Mouse (Mus musculus): ENCODE measurements around the gene Macc1. TPM values are rescaled to one million over a fixed set of nuclear protein-coding genes. Genes with fewer than 3 reads are reported as not detected.

Macc1 gene
- polyA plus RNA-seq, 1 experiment from 2014 or later, result 0.43 TPM

DNA sequence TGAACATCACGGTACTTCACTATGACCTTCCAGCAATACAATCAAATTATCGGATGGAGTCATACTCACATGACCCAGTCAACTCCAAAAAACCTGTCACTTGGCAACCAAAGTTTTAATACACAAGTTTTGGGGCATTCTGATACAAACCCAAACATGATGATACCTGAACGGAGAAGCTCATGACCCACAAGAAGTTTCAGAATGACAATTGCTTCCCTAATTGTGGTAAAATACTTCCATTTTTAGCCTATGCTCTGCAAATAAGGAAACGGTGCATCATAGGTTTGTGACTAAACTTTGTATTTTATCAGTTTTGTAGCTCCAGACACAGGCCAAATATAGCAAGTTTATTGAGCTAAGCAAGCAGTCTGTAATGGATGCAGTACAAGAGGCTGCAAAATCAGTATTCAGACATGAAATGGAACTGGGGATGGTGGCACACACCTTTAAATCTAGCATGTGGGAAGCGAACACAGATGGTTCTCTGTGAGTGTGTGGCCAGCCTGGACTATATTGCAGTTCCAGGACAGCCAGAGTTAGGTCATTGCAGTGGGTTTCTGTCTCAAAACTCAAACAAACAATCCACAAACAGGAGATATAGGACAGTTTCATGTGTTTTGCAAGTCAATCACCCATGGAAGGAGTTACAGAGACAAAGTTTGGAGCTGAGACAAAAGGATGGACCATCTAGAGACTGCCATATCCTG is 170.0 kb downstream of the Macc1 start:
- Histone ChIP-seq H3K9me3 (ENCODE audit: control insufficient read depth) (no peaks in the 10 kb centered on the region), H3K27me3 (replicated peaks; ENCODE audit: control insufficient read depth, insufficient read depth, low read length) (no peaks in the 10 kb centered on the region), H3K4me1 (replicated peaks; ENCODE audit: control insufficient read depth, insufficient read depth, low read length) (no peaks in the 10 kb centered on the region), H3K27ac (ENCODE audit: low read depth, low read length) (no peak overlapping the region), H3K9ac (ENCODE audit: low read depth, low read length) (no peak overlapping the region), H3K4me3 (ENCODE audit: low read depth, low read length) (no peak overlapping the region), H3K4me2 (replicated peaks; ENCODE audit: low read depth) (no peak overlapping the region), H3K36me3 (ENCODE audit: control insufficient read depth, insufficient read depth) (no peaks in the 10 kb centered on the region)
- no peak for TF ChIP-seq CTCF (IDR thresholded peaks at IDR 0.05; ENCODE audit: low read depth)
- 82% methylated on average over 5 of the region's 5 CpGs for WGBS
- no peak for ATAC-seq

DNA sequence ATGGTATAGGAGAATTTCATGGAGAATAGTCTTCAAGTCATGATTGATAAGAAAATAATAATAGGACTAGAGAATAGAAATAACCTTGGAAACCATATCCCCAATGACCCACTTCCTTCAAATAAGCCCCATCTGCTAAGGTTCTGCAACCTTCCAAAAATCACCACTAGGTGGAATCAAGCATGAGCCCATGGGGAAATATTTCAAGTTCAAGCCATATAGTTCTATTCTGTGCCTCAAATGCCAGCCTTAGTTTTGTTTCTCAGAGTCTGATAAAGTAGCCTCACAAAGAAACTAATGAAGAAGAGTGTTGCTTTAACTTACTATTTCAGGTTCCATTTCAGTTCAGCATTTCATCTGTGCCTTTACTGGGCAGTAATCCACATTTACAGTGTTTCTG is 197.1 kb downstream of the Macc1 start:
- ATAC-seq, result no peak
- H3K4me3 ChIP-seq (ENCODE audit: low read depth, low read length), result no peak overlapping the region

More for the DNA sequence above, 197.1 kb downstream of the Macc1 start:
- Histone ChIP-seq H3K9me3 (ENCODE audit: control insufficient read depth) (no peaks in the 10 kb centered on the region), H3K27ac (ENCODE audit: low read depth, low read length) (no peak overlapping the region), H3K36me3 (ENCODE audit: control insufficient read depth, insufficient read depth) (no peaks in the 10 kb centered on the region), H3K9ac (ENCODE audit: low read depth, low read length) (no peak overlapping the region), H3K4me2 (replicated peaks; ENCODE audit: low read depth) (no peak overlapping the region), H3K4me1 (replicated peaks; ENCODE audit: control insufficient read depth, insufficient read depth, low read length) (no peaks in the 10 kb centered on the region), H3K27me3 (replicated peaks; ENCODE audit: control insufficient read depth, insufficient read depth, low read length) (no peaks in the 10 kb centered on the region)
- peak; percentile 30; the same call in 1 of the 2 replicates for TF ChIP-seq CTCF (IDR thresholded peaks at IDR 0.05; ENCODE audit: low read depth)

Other genes with a start within 250 kb of the Macc1 start
- gene Itgb8, start 75.5 kb upstream of the Macc1 start, polyA plus RNA-seq (2015; fragmentation: Nextera tagmentation; extraction: Ambion mirVana), result 1.0 and 1.1 TPM in 2 replicates

Measured in intestine, postnatal 0 days (tissue).